Mouse (Mus musculus) kidney, embryonic 16.5 days (tissue): ENCODE data around the gene Sar1a. TPM values are rescaled to one million over a fixed set of nuclear protein-coding genes. Genes with fewer than 3 reads are reported as not detected.

Source experiments
- ATAC-seq: fragments of 200-750 bp; cut with Nextera tagmentation; 2 replicates; pipeline ENCODE4 v1.8.0; 2017; ENCODE audit warnings: moderate TSS enrichment; ENCODE audit not compliant: low FRiP score, low TSS enrichment
- H3K27ac ChIP-seq: fragments of 300-500 bp; sonication (generic); 2 replicates; pipeline ENCODE4 v1.5.1; 2014; ENCODE audit warnings: low read length
- H3K27me3 ChIP-seq: fragments of 300-500 bp; sonication (generic); 2 replicates; pipeline ENCODE4 v1.6.1; 2014; ENCODE audit warnings: low read length, control low read depth, mixed read lengths; ENCODE audit not compliant: insufficient read depth
- H3K36me3 ChIP-seq: fragments of 300-500 bp; sonication (generic); 2 replicates; pipeline ENCODE4 v1.6.1; 2014; ENCODE audit warnings: low read length, control low read depth, mixed read lengths; ENCODE audit not compliant: insufficient read depth
- H3K4me1 ChIP-seq: fragments of 300-500 bp; sonication (generic); 2 replicates; pipeline ENCODE4 v1.6.1; 2014; ENCODE audit warnings: low read length, control low read depth, mixed read lengths; ENCODE audit not compliant: insufficient read depth
- H3K4me2 ChIP-seq: fragments of 300-500 bp; sonication (generic); replicated peaks from 2 replicates; pipeline ENCODE4 v1.6.1; 2014; ENCODE audit warnings: low read depth, low read length
- H3K4me3 ChIP-seq: fragments of 300-500 bp; sonication (generic); 2 replicates; pipeline ENCODE4 v1.5.1; 2014; ENCODE audit warnings: mild to moderate bottlenecking, low read length
- H3K9ac ChIP-seq: fragments of 300-500 bp; sonication (generic); replicated peaks from 2 replicates; pipeline ENCODE4 v1.6.1; 2014; ENCODE audit warnings: low read length
- H3K9me3 ChIP-seq: fragments of 300-500 bp; sonication (generic); 2 replicates; pipeline ENCODE4 v1.6.1; 2016; ENCODE audit warnings: low read length, control low read depth
- WGBS: fragments of 180-500 bp; shearing (Covaris S2); extraction: QIAGEN DNeasy Blood & Tissue Kit; methylation state at CpG from one replicate; pipeline ENCODE4 v1.1.7; 2014; 5-methylcytosine and 5-hydroxymethylcytosine counted together
- polyA plus RNA-seq: library from polyadenylated mRNA; unstranded; fragments of >200 nt; fragmentation: Nextera tagmentation; extraction: Ambion mirVana; gene quantifications from 2 replicates; pipeline ENCODE4 v1.2.1, GENCODE M21; 2015

The Sar1a gene
- polyA plus RNA-seq, 1 experiment from 2014 or later: 260 TPM

GRCm38 (mm10) chr10:61670758-61671157, 9.3 kb upstream of the Sar1a start:
- H3K4me3 ChIP-seq: no peak overlapping the region
- H3K27ac ChIP-seq: no peak overlapping the region
- no peaks in the 10 kb centered on the region for H3K9me3 ChIP-seq
- H3K36me3 ChIP-seq: peaks cover 45% of the 10 kb centered on the region
- H3K4me2 ChIP-seq: no peak overlapping the region
- H3K9ac ChIP-seq: no peak overlapping the region
- no peaks in the 10 kb centered on the region for H3K27me3 ChIP-seq
- 98% methylated on average over 3 of the region's 3 CpGs for WGBS
- no peak for ATAC-seq
- no peaks in the 10 kb centered on the region for H3K4me1 ChIP-seq

DNA sequence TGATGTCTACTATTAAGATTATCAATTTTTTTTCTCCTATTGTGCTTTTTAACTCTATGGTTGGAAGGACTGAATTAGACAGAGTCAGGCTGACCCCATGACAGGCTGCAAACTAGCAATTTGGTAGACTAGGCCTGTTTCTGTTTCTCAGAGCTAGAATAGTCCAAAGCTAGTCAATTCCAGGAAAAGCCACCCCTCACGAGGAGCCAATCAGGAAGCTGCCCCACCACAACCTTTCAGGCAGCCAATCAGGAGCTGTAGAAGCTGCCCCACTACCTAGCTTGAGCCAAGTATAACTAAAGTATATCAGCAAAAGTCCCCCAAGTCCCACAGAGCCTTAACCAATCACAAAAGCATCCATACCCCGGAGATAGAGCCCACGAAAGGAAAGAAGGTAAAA, 4.2 kb upstream of the Sar1a start:
- H3K4me3 ChIP-seq: no peak overlapping the region
- 73% methylated on average over 3 of the region's 3 CpGs for WGBS
- H3K4me2 ChIP-seq: no peak overlapping the region
- no peak overlapping the region for H3K27ac ChIP-seq
- no peak overlapping the region for H3K9ac ChIP-seq
- no peaks in the 10 kb centered on the region for H3K27me3 ChIP-seq
- peaks cover 8% of the 10 kb centered on the region for H3K4me1 ChIP-seq
- H3K9me3 ChIP-seq: no peaks in the 10 kb centered on the region
- peaks cover 31% of the 10 kb centered on the region for H3K36me3 ChIP-seq
- ATAC-seq: no peak

GRCm38 (mm10) chr10:61679545-61679944, 554 bp upstream of the Sar1a start:
- Histone ChIP-seq H3K9ac (peak overlapping the region; percentile 96), H3K9me3 (no peaks in the 10 kb centered on the region), H3K4me3 (peak overlapping the region; percentile 96), H3K4me2 (peak overlapping the region; percentile 62), H3K36me3 (peaks cover 9% of the 10 kb centered on the region), H3K27me3 (no peaks in the 10 kb centered on the region), H3K4me1 (peaks cover 19% of the 10 kb centered on the region), H3K27ac (peak overlapping the region; percentile 78)
- WGBS: 33% methylated on average over 9 of the region's 9 CpGs
- ATAC-seq: peak; percentile 10

DNA sequence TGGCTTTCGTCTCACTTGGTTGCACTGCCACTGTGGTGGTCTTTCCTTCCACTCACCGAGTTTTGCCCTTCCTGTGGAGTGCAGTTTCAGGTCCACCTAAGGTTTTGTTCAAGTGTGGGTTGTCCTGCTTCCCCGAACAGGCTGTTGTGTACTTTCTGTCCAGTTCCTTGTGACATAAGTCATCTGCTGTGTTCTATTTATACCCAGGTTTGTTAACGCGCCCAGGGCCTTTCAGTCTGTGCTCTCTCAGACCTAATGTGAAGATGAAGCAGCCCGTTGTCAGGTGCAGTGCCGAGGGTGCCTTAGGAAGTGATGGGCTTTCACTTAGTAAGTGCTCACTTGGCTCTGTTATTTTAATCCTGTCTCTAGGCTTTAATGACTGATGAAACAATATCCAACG, 9.3 kb downstream of the Sar1a start:
- no peaks in the 10 kb centered on the region for H3K27me3 ChIP-seq
- no peaks in the 10 kb centered on the region for H3K4me1 ChIP-seq
- no peak overlapping the region for H3K9ac ChIP-seq
- 81% methylated on average over 8 of the region's 8 CpGs for WGBS
- no peak overlapping the region for H3K27ac ChIP-seq
- no peaks in the 10 kb centered on the region for H3K9me3 ChIP-seq
- H3K4me2 ChIP-seq: no peak overlapping the region
- no peak overlapping the region for H3K4me3 ChIP-seq
- no peak for ATAC-seq
- H3K36me3 ChIP-seq: peaks cover 75% of the 10 kb centered on the region

GRCm38 (mm10) chr10:61693563-61693962, 13.5 kb downstream of the Sar1a start:
- 74% methylated on average over 4 of the region's 4 CpGs for WGBS
- no peak for ATAC-seq
- H3K9me3 ChIP-seq: no peaks in the 10 kb centered on the region
- H3K36me3 ChIP-seq: peaks cover 46% of the 10 kb centered on the region
- no peak overlapping the region for H3K4me2 ChIP-seq
- H3K4me3 ChIP-seq: no peak overlapping the region
- H3K27ac ChIP-seq: no peak overlapping the region
- no peak overlapping the region for H3K9ac ChIP-seq
- H3K27me3 ChIP-seq: no peaks in the 10 kb centered on the region
- H3K4me1 ChIP-seq: peaks cover 14% of the 10 kb centered on the region

- no peak within 1 kb of the TSS; the same call in 1 of the 2 replicates for H3K27ac ChIP-seq
These were observed 15.0 kb downstream of the Sar1a start, which contains the start of gene Tysnd1 for GRCm38 (mm10) chr10:61694870-61695670. Gene Tysnd1, plus strand, starts transcription at chr10:61695514.

GRCm38 (mm10) chr10:61695703-61696559, 15.8 kb downstream of the Sar1a start:
- no peaks in the 10 kb centered on the region for H3K27me3 ChIP-seq
- H3K36me3 ChIP-seq: peaks cover 32% of the 10 kb centered on the region
- H3K4me3 ChIP-seq: peak overlapping the region; percentile 83
- no peaks in the 10 kb centered on the region for H3K9me3 ChIP-seq
- H3K9ac ChIP-seq: peak overlapping the region; percentile 77
- H3K4me1 ChIP-seq: peaks cover 14% of the 10 kb centered on the region
- H3K27ac ChIP-seq: no peak overlapping the region; the same call in 1 of the 2 replicates
- under 1% methylated on average over 98 of the region's 111 CpGs for WGBS
- peak; percentile 40; the same call in 1 of the 2 replicates for ATAC-seq
- H3K4me2 ChIP-seq: peak overlapping the region; percentile 98

More at GRCm38 (mm10) chr10:61694870-61695670, 15.0 kb downstream of the Sar1a start, which contains the start of gene Tysnd1:
- peak within 1 kb of the TSS; percentile 77 for H3K9ac ChIP-seq
- H3K27me3 ChIP-seq: no peaks in the 10 kb centered on the region
- peaks cover 14% of the 10 kb centered on the region for H3K4me1 ChIP-seq
- peaks cover 38% of the 10 kb centered on the region for H3K36me3 ChIP-seq
- H3K4me3 ChIP-seq: peak within 1 kb of the TSS; percentile 83
- H3K9me3 ChIP-seq: no peaks in the 10 kb centered on the region
- peak; percentile 97 for ATAC-seq
- H3K4me2 ChIP-seq: peak within 1 kb of the TSS; percentile 98
- 0% methylated on average over 42 of the region's 42 CpGs for WGBS

DNA sequence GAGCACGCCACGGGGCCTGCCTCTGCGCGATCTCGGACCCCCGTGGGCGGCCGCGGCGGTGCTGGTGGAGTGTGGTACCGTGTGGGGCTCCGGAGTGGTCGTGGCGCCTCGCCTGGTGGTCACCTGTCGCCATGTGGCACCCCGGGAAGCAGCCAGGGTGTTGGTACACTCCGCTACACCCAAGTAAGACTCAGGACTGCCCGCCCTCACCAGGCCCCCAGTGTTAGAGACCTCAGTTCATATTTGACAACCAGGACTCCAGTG, 16.4 kb downstream of the Sar1a start:
- ATAC-seq: no peak
- Histone ChIP-seq H3K9ac (peak overlapping the region; percentile 77), H3K9me3 (no peaks in the 10 kb centered on the region), H3K36me3 (peaks cover 27% of the 10 kb centered on the region), H3K27me3 (no peaks in the 10 kb centered on the region), H3K4me2 (peak overlapping the region; percentile 98), H3K4me1 (peaks cover 14% of the 10 kb centered on the region), H3K27ac (no peak overlapping the region; the same call in 1 of the 2 replicates), H3K4me3 (peak overlapping the region; percentile 83)
- 8% methylated on average over 19 of the region's 19 CpGs for WGBS

DNA sequence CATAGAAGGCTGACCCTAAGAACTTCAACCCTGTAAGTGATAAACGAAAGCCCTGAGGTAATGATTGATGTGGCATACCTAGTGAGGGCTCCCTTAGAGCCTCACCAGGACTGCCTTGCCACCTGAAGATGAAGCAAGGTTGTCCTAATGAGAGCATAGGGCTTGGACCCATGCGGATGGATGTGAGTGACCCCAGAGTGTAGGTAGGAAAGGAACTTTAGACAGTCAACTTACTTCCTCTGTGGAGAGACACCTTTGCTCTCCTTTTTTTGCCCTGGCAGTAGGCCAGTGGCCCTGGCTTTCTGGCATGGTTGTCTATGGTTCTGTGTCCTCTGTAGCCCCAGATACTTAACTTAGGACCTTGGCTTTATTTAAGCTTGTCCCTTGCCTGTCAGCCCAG, 16.9 kb downstream of the Sar1a start:
- no peaks in the 10 kb centered on the region for H3K9me3 ChIP-seq
- peak overlapping the region; percentile 83 for H3K4me3 ChIP-seq
- ATAC-seq: peak; percentile 24; the same call in 1 of the 2 replicates
- WGBS: 76% methylated on average over 2 of the region's 2 CpGs
- peaks cover 14% of the 10 kb centered on the region for H3K4me1 ChIP-seq
- no peak overlapping the region for H3K27ac ChIP-seq
- peak overlapping the region; percentile 77 for H3K9ac ChIP-seq
- peak overlapping the region; percentile 98 for H3K4me2 ChIP-seq
- no peaks in the 10 kb centered on the region for H3K27me3 ChIP-seq
- H3K36me3 ChIP-seq: peaks cover 27% of the 10 kb centered on the region
